Mouse (Mus musculus) left cerebral cortex, postnatal 4 days (tissue): ENCODE data around the gene Frmd8. TPM values are rescaled to one million over a fixed set of nuclear protein-coding genes. Genes with fewer than 3 reads are reported as not detected.

Experiments
- DNase-seq: peaks from one replicate; pipeline ENCODE4 v3.0.0-alpha.2; 2022
- intact Hi-C: fragments of 180-260 bp; cut with DNase I; formaldehyde crosslinking; loops from one replicate; pipeline ENCODE4 v1.15.1; 2025
- total RNA-seq, 2 experiments: library from RNA; stranded (reverse); gene quantifications; 2 replicates each; pipeline ENCODE4 v1.2.3; 2021

Gene Frmd8
- total RNA-seq, 2 experiments from 2014 or later, result 12.1 to 13.4 TPM

DNA sequence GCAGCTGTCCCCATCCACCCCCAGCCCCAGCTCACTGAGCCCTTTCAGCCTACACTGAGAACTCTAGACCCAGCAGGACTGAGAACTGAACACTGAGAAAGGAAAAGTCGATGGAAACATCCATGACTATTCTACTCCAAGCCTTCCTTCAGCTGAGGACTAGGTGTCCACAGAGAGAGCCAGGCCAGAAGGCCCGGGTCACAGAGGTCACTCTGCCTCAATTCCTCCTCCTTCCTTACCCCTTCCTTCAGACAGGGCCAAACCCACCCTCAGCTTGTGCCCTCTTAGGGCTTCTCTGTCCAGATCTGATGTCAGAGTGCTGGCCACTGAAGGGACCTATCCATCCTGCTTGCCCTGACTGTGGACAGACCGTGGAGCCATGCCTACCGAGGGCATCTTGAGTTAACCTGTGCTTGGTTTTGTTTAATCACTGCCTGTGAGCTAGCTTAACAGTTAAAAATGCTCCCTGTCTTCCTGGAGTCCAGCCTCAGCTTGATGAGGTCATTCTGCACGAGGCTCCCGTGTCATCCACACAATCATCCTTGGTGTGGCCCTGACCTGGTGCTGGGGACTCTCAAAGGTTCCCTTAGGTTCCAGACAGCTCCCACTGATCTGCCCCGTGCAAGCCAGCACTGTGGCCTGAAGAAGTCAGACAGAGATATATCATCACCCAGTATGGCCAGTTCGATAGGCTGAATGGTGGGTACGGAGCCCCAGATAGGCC is 64.1 kb downstream of the Frmd8 start:
- no peak for DNase-seq
- intact Hi-C loops, result no loop called here

DNA sequence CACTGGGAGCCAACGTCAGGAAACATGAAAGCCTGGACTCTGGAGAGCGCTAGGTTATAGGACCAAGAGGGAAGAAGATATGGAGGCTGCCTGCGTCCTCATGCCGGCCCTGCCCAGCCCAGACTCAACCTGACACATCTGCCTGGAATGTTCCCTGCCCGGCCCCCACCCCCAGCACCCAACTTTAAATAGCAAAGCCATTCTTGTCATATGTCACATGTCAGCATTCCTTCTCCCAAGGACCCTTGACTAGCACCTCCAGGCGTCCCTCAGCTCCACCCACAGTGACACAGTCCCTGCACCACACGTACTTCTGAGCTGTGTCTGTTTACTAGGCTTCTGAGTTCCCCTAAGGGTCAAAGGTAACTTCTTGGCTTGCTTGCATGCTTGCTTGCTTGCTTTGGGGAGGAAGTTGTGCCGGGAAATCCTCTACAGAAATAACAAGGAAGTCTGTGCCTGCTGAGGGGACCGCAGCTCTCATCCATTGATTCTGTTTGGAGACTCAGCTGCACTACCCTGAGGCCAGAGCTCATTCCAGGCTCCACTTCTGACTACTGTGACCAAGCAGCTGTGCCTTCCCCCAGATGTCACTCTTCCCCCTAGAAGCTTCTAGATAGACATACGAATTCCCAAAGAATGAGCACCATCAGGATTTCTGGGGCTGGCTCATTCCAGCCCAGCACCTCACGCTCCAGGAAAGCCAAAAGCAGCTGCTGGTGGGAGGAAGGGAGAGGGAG is 64.8 kb downstream of the Frmd8 start:
- intact Hi-C loops, result no loop called here
- DNase-seq, result no peak

DNA sequence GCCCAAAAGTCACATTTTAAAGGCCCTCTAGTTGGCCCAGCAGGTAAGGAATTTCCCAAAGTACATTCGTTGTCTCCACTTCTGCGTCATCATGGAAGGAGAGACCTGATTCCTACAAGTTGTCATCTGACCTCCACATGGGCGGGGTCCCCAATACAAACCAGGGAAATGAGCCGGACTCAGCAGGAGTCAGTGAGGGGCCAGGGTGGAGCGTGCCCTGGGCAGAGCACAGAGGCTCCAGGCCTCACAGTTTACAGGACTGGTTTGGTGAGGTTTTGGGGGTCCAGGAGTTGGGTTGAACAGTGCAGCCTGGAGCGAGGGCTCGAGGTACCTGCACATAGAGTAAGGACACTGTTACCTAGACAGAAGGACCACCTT is 65.4 kb downstream of the Frmd8 start:
- intact Hi-C loops, result no loop called here
- no peak for DNase-seq

GRCm38 (mm10) chr19:5808955-5809711 is 65.9 kb downstream of the Frmd8 start:
- intact Hi-C loops, result no loop called here
- DNase-seq, result no peak

- intact Hi-C loops, result no loop called here
- no peak for DNase-seq
Measured at GRCm38 (mm10) chr19:5807740-5808139, 67.3 kb downstream of the Frmd8 start.

DNA sequence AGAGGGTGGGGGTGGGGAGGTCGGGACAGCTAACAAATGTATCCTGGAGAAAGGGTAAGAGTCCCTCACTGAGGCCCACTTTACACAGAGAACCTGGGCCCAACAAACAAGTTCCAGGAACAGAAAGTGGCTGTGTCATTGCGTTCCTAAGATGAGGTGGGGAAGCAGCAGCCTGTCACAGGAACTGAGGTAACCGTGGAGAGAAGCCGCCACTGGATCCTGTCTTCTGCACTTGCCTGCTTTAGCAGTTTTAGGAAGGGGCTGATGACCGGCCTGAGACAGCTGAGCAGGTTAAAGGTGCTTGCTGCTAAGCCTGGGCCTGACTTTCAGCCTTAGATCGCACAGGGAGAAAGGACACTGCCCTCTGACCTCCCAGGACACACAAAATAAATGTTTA is 68.3 kb downstream of the Frmd8 start:
- DNase-seq, result no peak
- intact Hi-C loops, result no loop called here

DNA sequence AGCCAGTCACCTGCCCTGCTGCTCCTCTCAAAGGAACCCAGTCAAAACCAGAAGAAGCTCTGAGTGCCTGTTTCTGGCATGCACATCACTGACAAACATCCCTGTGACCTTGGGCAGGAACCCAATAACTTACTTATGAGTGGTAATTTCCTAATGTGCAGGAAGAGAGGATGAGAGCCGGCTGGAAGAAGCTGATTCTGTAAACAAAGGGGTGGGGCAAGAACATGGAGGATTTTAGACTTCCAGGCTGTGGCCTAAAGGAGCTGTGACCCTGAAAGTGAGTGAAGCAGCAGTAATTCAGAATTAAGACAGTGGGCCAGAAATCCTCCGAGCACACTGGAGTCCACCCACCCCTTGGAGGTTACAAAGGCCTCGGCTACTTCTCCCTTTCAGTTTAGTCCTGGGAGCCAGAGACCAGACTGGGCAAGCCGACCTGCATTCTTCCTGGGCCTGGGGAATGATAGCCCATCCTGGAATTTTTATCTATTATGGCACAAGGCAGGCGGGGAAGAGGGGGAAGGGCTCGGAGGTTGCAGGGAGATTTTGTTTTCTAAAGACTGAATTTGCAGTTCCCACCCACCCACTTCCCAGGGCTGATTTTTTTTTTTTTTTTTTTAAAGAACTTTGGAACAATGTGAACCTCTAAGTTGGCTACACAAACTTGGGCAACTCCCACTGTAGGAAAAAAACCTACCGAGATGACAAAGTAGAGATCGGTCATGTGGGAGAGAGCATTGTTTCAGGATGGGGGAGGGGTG is 68.8 kb downstream of the Frmd8 start:
- intact Hi-C loops, result no loop called here
- no peak for DNase-seq

GRCm38 (mm10) chr19:5804371-5804899 is 70.6 kb downstream of the Frmd8 start:
- no peak for DNase-seq
- intact Hi-C loops, result no loop called here

DNA sequence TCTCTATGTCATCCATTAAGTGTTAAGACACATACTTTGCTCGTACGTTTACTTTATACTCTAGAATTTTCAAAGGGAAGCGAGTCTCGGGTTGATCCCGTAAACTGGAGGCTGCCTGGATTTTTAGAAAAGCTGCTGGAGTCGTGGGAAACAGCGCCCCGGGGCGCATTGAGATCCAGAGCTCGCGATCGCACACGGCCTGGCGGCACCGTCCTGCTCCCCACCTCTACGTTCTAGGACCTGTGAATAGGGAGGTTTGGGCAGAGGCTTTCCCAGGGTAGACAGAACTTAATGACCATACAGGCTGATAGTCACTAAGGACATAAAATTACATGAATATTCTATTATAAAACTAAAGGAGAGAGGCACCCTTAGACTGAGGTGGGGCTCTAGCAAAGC is 71.2 kb downstream of the Frmd8 start:
- intact Hi-C loops, result no loop called here
- DNase-seq, result no peak

DNA sequence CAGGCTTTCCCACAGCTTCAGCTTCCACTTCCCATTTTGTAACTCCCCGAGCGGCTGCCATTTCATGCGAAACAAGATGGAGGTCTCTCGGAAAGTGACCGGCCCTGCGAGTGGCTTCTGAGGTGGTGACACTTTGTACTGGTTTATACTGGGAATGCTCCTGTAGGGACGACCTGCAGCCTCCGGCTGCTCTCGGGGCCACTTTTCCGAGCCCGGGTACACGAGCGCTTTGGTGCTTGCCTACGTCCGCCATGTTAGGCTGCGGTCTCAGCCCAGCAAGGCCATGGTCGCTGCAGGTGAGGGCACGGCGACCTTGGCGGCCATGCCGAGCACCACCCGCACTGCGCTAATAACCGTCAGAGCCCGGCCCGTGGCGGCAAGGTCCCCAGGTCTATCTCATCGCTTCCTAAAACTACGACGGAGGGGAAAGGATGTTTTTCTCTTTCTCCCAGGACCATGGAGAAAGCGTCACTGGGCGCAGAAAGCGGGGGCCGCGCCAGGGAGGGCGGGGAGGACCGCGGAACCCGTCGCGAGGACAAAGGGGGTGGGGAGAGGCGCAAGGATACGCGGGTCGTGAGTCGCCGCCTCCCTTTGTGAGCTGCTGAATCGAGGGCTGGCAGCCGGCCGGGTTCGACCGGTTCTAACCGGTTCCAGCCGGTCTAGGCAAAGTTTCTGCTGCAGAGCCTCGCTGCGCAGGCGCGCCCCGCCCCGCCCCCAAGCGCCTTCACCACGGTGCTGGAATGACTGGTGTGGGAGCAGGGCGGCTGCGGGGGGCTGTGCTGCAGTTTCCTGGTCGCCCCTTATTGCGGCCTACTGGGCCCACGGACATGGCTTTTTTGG is 71.8 kb downstream of the Frmd8 start:
- intact Hi-C loops, result no loop called here

GRCm38 (mm10) chr19:5802787-5803040 is 72.4 kb downstream of the Frmd8 start:
- intact Hi-C loops, result loop anchor here (1.0 kb wide), 1 partner anchor 43 kb away; no protein-coding TSS in a partner anchor
- DNase-seq, result no peak

More for the DNA sequence above, 71.8 kb downstream of the Frmd8 start:
- peak; percentile 100 for DNase-seq

DNA sequence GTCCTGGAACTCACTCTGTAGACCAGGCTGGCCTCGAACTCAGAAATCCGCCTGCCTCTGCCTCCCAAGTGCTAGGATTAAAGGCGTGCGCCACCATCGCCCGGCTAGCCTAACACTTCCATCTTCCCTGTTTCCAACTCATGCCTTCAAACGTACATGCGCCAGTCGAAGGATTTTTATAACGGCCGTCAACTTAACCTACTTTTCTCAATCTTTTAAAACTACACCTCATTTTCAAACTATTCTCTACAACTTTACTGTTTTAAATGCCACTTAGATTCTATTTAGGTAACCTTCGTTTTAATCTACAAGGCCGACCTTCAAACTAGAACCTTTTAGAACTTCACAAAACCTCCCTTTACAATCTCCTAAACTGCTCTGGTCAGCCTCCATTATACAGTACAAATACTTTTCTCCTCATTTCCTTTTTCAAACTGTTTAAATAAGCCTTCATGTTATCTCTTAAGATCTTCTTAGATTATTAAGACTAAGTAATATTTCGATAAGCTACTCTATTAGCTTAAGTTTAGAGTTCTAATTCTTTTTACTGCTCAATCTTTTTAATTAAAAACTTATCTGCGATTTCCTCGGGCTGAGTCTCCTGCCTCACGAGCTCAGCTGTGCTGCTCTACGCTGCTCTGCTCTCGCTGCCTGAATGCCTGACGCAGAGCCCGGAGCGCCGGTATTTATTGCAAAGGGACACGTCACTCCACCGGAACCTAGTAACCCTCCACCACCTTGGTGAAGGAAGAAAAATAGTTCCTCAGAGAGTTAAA is 72.9 kb downstream of the Frmd8 start:
- DNase-seq, result peak; percentile 94
- intact Hi-C loops, result loop anchor here (1.0 kb wide), 1 partner anchor 43 kb away; no protein-coding TSS in a partner anchor

GRCm38 (mm10) chr19:5801432-5801964 is 73.6 kb downstream of the Frmd8 start:
- intact Hi-C loops, result no loop called here
- no peak for DNase-seq

GRCm38 (mm10) chr19:5800632-5801431 is 74.2 kb downstream of the Frmd8 start:
- intact Hi-C loops, result no loop called here
- DNase-seq, result no peak

GRCm38 (mm10) chr19:5800350-5800631 is 74.8 kb downstream of the Frmd8 start:
- no peak for DNase-seq
- intact Hi-C loops, result no loop called here
